Mouse (Mus musculus) liver, adult 2 months (tissue): ENCODE measurements around the gene Pltp.
A peak's percentile ranks its signal among the peaks of the same experiment; 100 is the strongest.

Experiments used
- CTCF ChIP-seq: fragments of 200-500 bp; IDR thresholded peaks from 2 replicates; pipeline ENCODE4 v1.5.1; 2011; ENCODE audit warnings: low read depth, low read length, control low read depth
- POLR2A ChIP-seq: fragments of 200-500 bp; IDR thresholded peaks from 2 replicates; pipeline ENCODE4 v1.6.1; 2011; ENCODE audit warnings: low read length, control low read depth; ENCODE audit not compliant: insufficient read depth; ENCODE audit errors: extremely low read depth

GRCm38 (mm10) chr2:164793236-164793635, 64.3 kb downstream of the Pltp start:
- TF ChIP-seq CTCF (peak; percentile 64; the same call in 1 of the 2 replicates), POLR2A (no peak)
